ENCODE assay signal across 9 mouse cellular contexts in the genomic region with DNA sequence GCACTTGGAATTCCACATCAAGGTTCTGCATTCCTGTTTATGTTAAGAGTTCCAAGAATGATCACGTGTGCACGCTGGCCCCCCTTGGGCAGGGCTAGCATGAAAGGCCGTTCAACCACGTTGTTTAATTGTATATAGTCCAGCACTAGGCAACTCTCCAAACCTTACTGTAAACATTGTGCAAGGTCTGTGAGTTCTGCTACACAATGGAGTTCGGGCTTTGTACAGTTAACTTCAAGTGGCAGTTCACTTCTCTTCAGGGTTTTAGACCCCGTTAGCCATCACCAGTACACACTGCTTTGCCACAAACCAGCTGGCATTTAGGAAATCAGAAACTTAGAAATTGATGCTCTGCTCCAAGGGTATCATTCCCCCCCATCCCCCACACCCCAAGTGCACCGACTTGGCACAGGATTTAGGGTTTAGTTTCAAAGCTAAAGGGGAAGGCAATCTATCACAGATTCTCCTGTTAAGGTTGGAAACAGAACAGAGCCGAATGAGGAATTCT. TPM values are rescaled to one million over a fixed set of nuclear protein-coding genes. Genes with fewer than 3 reads are reported as not detected.
A peak's percentile ranks its signal among the peaks of the same experiment; 100 is the strongest.
DNase-seq lines count a peak whose midpoint lies in the region; ATAC-seq lines count a peak whose summit lies in the region.
"Had no signal": no experiment of that assay in that cellular context is flagged by ENCODE, and none has a peak within 500 bp of the region (broad histone marks: within the 10 kb centered on the region; RNA-seq: fewer than 3 reads in every experiment).

No protein-coding gene starts in this region.

- no peaks in the 10 kb centered on the region for H3K27me3 ChIP-seq in megakaryocyte, embryonic 14.5 days (replicated peaks)
- no peaks in the 10 kb centered on the region for H3K27me3 ChIP-seq in forebrain, embryonic 13.5 days
- no peaks in the 10 kb centered on the region for H3K27me3 ChIP-seq in limb, embryonic 13.5 days
- H3K27me3 ChIP-seq: midbrain, embryonic 12.5 days had no signal

- peak overlapping the region; percentile 48; the same call in 1 of the 2 replicates for H3K27ac ChIP-seq in forebrain, embryonic 13.5 days
- peak overlapping the region; percentile 78 for H3K27ac ChIP-seq in limb, embryonic 13.5 days
- H3K27ac ChIP-seq: midbrain, embryonic 12.5 days had no signal

- DNase-seq in ovary, adult 18-20 months (ENCODE audit: low spot score) = peak; percentile 47
- no peak for DNase-seq in gastrocnemius, postnatal 36 days
- no peak for DNase-seq in layer of hippocampus, postnatal 10 days (ENCODE audit: low spot score in 2 of 2)
- no peak for DNase-seq in left cerebral cortex, adult 8-10 months (ENCODE audit: low spot score in 2 of 2)

- 33% methylated on average over 8 of the region's 8 CpGs for WGBS in forebrain, embryonic 13.5 days
- WGBS in limb, embryonic 13.5 days = 28% methylated on average over 8 of the region's 8 CpGs

- H3K36me3 ChIP-seq in megakaryocyte, embryonic 14.5 days (replicated peaks; ENCODE audit: low read length) = no peaks in the 10 kb centered on the region
- no peaks in the 10 kb centered on the region for H3K36me3 ChIP-seq in forebrain, embryonic 13.5 days (ENCODE audit: poor library complexity, severe bottlenecking)
- H3K36me3 ChIP-seq in limb, embryonic 13.5 days = no peaks in the 10 kb centered on the region
- H3K36me3 ChIP-seq: midbrain, embryonic 12.5 days had no signal

- peak overlapping the region; percentile 28 for H3K4me3 ChIP-seq in megakaryocyte, embryonic 14.5 days (replicated peaks)
- H3K4me3 ChIP-seq in forebrain, embryonic 13.5 days = no peak overlapping the region
- 0 out of 2 replicates have a peak overlapping the region, but pooled peaks have one; percentile 1 for H3K4me3 ChIP-seq in limb, embryonic 13.5 days
- H3K4me3 ChIP-seq: midbrain, embryonic 12.5 days had no signal

- no peak for ATAC-seq in megakaryocyte, adult 5-6 weeks (ENCODE audit: poor library complexity, severe bottlenecking)
- peak; percentile 91 for ATAC-seq in forebrain, embryonic 13.5 days
- ATAC-seq in limb, embryonic 13.5 days (ENCODE audit: low FRiP score, low read depth) = peak; percentile 92

- H3K9me3 ChIP-seq in megakaryocyte, embryonic 14.5 days = 0 out of 2 replicates have a peak, but pooled peaks cover under 1% of the 10 kb centered on the region
- no peaks in the 10 kb centered on the region for H3K9me3 ChIP-seq in forebrain, embryonic 13.5 days (replicated peaks)
- H3K9me3 ChIP-seq in limb, embryonic 13.5 days = no peaks in the 10 kb centered on the region
- H3K9me3 ChIP-seq: midbrain, embryonic 12.5 days had no signal

- intact Hi-C loops in gastrocnemius, postnatal 36 days (cut with DNase I) = no loop called here

- no peak overlapping the region for H3K9ac ChIP-seq in forebrain, embryonic 13.5 days
- H3K9ac ChIP-seq in limb, embryonic 13.5 days = no peak overlapping the region
- H3K9ac ChIP-seq: midbrain, embryonic 12.5 days had no signal

- peaks cover 16% of the 10 kb centered on the region for H3K4me1 ChIP-seq in megakaryocyte, embryonic 14.5 days
- H3K4me1 ChIP-seq in forebrain, embryonic 13.5 days = peaks cover 14% of the 10 kb centered on the region; the same call in 1 of the 2 replicates
- H3K4me1 ChIP-seq in limb, embryonic 13.5 days = peaks cover 19% of the 10 kb centered on the region

- H3K4me2 ChIP-seq in forebrain, embryonic 13.5 days = peak overlapping the region; percentile 41
- peak overlapping the region; percentile 49 for H3K4me2 ChIP-seq in limb, embryonic 13.5 days (replicated peaks)
- H3K4me2 ChIP-seq: midbrain, embryonic 12.5 days had no signal

RNA-seq across cellular contexts. Expression of gene Rbms1, which starts 22.5 kb away (rescaled TPM):
- polyA plus RNA-seq in megakaryocyte, embryonic 14.5 days (2012; ENCODE audit: insufficient read depth, low replicate concordance) = 22.6 and 26.7 TPM in 2 replicates
- 110 and 115 TPM in 2 replicates for total RNA-seq in megakaryocyte, adult 5-6 weeks (2015)
- total RNA-seq in megakaryocyte, adult 5-6 weeks (2017) = 97.8 and 105 TPM in 2 replicates
- polyA plus RNA-seq in forebrain, embryonic 13.5 days (2015; fragmentation: Nextera tagmentation; extraction: Ambion mirVana) = 14.2 and 14.5 TPM in 2 replicates
- 112 and 116 TPM in 2 replicates for polyA plus RNA-seq in limb, embryonic 13.5 days (2015; fragmentation: Nextera tagmentation; extraction: Ambion mirVana)
- 10 to 100 TPM; 17.8 to 20.1 TPM for total RNA-seq in gastrocnemius, postnatal 36 days (2021)
- total RNA-seq in layer of hippocampus, postnatal 10 days (2021) = 10 to 100 TPM; 20.5 to 21.2 TPM
- total RNA-seq in left cerebral cortex, adult 8-10 months (2022) = 10 to 100 TPM; 20.8 to 25.4 (median 23.8) TPM
